Mouse (Mus musculus) brain, embryonic 14.5 days (tissue): ENCODE data around the gene Hoxb8. TPM values are rescaled to one million over a fixed set of nuclear protein-coding genes. Genes with fewer than 3 reads are reported as not detected.

Experiments used
- DNase-seq: peaks from one replicate; pipeline ENCODE4 v3.0.0-alpha.2; 2011; ENCODE audit warnings: low read depth
- CTCF ChIP-seq: fragments of 200-500 bp; IDR thresholded peaks from 2 replicates; pipeline ENCODE4 v1.5.1; 2012; ENCODE audit warnings: inconsistent platforms, mild to moderate bottlenecking, moderate library complexity, borderline replicate concordance; ENCODE audit not compliant: insufficient read depth, insufficient read length; ENCODE audit errors: extremely low read depth
- POLR2A ChIP-seq: fragments of 200-500 bp; IDR thresholded peaks from 2 replicates; pipeline ENCODE4 v1.6.1; 2012; ENCODE audit warnings: mild to moderate bottlenecking, inconsistent platforms, borderline replicate concordance; ENCODE audit not compliant: poor library complexity, insufficient read depth, insufficient read length, severe bottlenecking; ENCODE audit errors: extremely low read depth
- polyA plus RNA-seq: library from polyadenylated mRNA; depleted of rRNA; stranded (reverse); fragments of >200 nt; gene quantifications from 2 replicates; pipeline ENCODE4 v1.2.3, GENCODE M21; 2012

The Hoxb8 gene
- polyA plus RNA-seq, 1 experiment = 19.0 TPM

GRCm38 (mm10) chr11:96281396-96281795 is 309 bp upstream of the Hoxb8 start:
- DNase-seq = no peak
- TF ChIP-seq POLR2A = no peak
- no peak for TF ChIP-seq CTCF

- TF ChIP-seq CTCF (no peak), POLR2A (no peak)
- no peak for DNase-seq
Observed at GRCm38 (mm10) chr11:96282795-96283430, 1.2 kb downstream of the Hoxb8 start.

GRCm38 (mm10) chr11:96284041-96284749 is 2.5 kb downstream of the Hoxb8 start:
- TF ChIP-seq POLR2A = no peak
- TF ChIP-seq CTCF = peak; percentile 32; the same call in 1 of the 2 replicates
- DNase-seq = peak; percentile 55

GRCm38 (mm10) chr11:96284774-96285734 is 3.3 kb downstream of the Hoxb8 start:
- no peak for DNase-seq
- TF ChIP-seq POLR2A (no peak), CTCF (no peak)

GRCm38 (mm10) chr11:96285771-96286738 is 4.3 kb downstream of the Hoxb8 start, which contains the start of gene Hoxb7:
Gene Hoxb7 (plus strand): TSS chr11:96286623.
- DNase-seq = no peak
- TF ChIP-seq CTCF (no peak), POLR2A (no peak)

GRCm38 (mm10) chr11:96286739-96287385 is 5.2 kb downstream of the Hoxb8 start:
- TF ChIP-seq POLR2A (no peak), CTCF (no peak)

GRCm38 (mm10) chr11:96287411-96287810 is 5.7 kb downstream of the Hoxb8 start:
- no peak for DNase-seq
- TF ChIP-seq CTCF = no peak
- TF ChIP-seq POLR2A = no peak

More at GRCm38 (mm10) chr11:96286739-96287385, 5.2 kb downstream of the Hoxb8 start:
- no peak for DNase-seq

DNA sequence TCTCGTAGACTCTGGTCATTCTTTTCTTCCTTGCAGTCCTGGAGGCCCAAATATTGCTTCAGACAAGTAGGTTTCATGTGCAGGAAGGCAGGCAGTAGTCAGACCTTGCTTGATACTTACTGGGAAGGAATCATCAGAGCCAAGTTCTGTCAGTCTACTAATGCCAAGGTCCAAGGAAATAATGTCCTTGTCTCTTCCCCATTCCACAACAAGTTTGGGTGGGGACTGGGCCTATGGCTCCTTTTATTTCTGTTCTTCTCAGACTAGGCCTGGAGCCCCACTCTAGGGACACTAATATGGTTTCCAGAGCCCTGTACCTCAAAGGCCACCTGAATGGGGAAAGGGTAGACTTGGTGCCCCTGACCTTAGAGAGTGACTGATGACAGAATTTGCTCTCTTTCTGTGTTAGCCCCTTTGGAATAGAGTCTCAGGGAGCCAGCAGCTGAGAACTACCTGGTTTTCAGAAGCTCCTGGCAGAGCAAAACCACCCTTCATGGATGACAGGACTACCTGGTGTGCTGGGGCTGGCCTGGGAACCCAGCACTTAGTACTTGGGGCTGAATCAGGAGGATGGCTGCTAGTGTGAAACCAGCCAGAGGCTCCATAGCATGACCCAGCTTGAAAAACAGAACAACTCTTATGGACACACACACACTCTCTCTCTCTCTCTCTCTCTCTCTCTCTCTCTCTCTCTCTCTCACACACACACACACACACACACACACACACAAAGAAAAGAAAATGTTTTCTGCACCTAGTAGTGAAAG is 6.9 kb downstream of the Hoxb8 start:
- TF ChIP-seq CTCF (no peak), POLR2A (no peak)
- no peak for DNase-seq

GRCm38 (mm10) chr11:96289293-96289692 is 7.6 kb downstream of the Hoxb8 start:
- DNase-seq = no peak
- TF ChIP-seq CTCF (no peak), POLR2A (no peak)

- TF ChIP-seq POLR2A (no peak), CTCF (no peak)
- DNase-seq = no peak
Observed at GRCm38 (mm10) chr11:96289837-96290236, 8.1 kb downstream of the Hoxb8 start.
